Mouse (Mus musculus): ENCODE data around the gene Lsm12.

GRCm38 (mm10) chr11:102207825-102208777 lies 23.0 kb upstream of the Lsm12 start:
- TF ChIP-seq EP300 (IDR thresholded peaks at IDR 0.05; ENCODE audit: low read depth) (no peak), CTCF (IDR thresholded peaks at IDR 0.05; ENCODE audit: low read depth) (no peak)

Data from liver, embryonic 14.5 days (tissue).